Mouse (Mus musculus): ENCODE results near the gene Aqp8.

- TF ChIP-seq CTCF (conservative IDR thresholded peaks at IDR 0.05; ENCODE audit: low read length) = no peak
- TF ChIP-seq NANOG (IDR thresholded peaks at IDR 0.05; ENCODE audit: borderline replicate concordance, low read length) = no peak
These were observed 1.5 kb downstream of the Aqp8 start for GRCm38 (mm10) chr7:123463569-123463968.

Data from E14TG2a.4 (cell line).